Mouse (Mus musculus): ENCODE data around the gene Lypd4.
"Not testable (repeated sequence)": the region's sequence is repeated elsewhere in the genome, so short reads cannot be mapped to it uniquely, and the experiment has no call there.

Gene Lypd4

DNA sequence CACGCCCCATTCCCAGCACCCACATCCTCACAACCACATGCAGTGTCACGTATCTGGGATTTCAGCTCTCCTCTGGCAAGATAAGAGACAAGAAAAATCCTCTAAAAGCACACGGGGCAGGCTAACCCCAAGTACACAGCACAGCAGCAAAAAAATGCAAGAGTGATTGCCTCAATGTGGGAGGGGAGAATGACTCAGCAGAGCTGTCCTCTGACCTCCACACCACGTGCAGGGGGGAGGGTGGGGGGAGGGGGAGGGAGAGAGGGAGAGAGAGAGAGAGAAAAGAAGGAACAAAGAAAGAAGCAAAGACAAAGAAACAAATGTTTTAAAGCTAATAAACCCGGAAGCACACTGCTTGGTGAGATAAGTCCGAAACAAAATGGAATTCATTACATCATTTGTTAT, 18.8 kb downstream of the Lypd4 start:
- no peak for DNase-seq (ENCODE audit: low read depth, low spot score)

DNA sequence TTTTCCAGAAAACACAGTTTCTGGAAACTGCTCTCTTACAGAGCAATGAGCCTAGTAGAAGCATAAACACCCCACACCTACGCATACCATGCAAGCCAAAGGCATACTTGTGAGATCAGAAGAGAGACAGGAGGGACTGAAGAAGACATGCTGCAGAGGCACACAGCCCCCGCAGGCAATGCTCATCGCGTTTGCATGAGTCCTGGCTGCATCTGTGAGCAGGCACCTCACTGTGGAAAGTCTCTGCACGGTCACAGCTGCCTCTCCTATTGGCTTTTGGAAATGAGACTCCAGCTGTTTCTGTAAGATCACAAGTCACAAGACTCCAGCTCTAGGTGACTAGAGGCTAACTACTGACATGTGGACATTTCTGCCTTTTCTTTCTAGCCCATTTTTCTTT, 19.6 kb downstream of the Lypd4 start:
- no peak for DNase-seq (ENCODE audit: low read depth, low spot score)

DNA sequence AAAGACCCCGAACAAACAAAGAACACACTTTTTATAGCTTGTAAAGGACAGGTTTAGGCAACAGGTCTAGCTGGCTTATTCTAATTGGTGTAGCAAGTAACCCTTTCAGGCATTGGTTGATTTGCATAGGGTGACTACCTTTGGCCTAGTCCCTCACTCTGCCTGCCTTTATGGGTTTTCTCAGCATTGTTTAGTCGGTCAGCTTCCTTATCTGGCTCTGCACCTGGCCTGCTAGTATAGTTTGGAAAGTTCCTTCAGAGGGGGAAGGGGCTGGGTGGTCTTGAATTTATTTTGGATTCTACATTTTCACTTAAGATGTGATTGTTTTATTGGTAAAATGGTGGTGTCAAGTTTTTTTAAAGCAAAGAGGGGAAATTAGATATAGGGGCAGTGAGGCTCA, 23.2 kb downstream of the Lypd4 start:
- DNase-seq (ENCODE audit: low read depth, low spot score), result not testable (repeated sequence)

DNA sequence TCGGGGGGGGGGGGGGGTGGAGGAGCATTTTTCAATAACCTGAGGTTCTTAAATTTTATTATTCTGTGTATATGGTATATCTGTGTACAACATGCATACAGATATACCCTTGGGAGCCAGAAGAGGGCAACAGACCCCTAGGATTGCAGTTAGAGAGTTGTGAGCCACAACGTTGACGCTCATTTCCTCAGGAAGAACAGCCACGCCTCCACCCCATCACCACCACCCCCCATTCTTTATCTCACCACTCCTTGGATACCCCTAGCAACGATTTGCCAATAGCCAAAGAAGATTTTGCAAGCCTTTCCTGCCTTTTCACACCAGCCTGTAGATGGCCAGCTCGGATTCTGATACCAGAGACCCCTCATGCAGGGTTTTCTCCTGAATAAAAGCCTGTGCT, 24.0 kb downstream of the Lypd4 start:
- DNase-seq (ENCODE audit: low read depth, low spot score), result peak; percentile 14

DNA sequence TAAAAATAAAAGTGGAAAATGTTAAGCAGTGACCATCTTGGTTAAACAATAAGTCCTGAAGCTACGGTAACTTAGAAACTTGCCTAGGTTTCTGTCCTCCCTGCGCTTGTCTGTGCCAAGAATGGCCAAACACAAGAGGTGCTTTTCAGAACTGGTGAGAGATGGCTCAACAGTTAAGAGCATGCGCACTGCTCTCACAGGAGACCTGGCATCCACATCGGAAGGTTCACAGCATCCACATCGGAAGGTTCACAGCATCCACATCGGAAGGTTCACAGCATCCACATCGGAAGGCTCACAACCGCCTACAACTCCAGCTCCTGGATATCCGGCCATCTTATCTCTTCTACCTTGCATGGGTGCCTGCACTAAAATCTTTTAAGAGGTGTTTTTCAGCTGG, 24.6 kb downstream of the Lypd4 start:
- DNase-seq (ENCODE audit: low read depth, low spot score), result no peak

DNA sequence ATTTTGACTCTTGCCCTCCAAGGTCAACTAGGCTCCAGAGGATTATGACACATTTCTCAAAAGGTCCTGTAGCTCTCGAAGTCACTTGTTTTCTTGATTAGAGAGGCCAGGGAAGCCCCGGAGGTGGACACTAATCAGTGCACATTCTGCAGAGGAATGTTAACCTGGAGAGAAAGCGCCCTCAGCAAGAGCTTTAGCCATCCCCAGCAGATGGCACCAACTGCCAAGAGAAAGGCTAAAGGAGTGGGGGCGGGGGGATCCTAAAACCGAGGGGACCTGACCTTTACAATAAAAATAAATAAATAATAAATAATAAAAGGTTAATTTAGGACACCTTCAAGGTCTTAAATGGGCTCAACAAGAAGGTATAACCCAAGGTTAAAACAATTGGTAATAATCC, 25.6 kb downstream of the Lypd4 start:
- DNase-seq (ENCODE audit: low read depth, low spot score), result no peak

DNA sequence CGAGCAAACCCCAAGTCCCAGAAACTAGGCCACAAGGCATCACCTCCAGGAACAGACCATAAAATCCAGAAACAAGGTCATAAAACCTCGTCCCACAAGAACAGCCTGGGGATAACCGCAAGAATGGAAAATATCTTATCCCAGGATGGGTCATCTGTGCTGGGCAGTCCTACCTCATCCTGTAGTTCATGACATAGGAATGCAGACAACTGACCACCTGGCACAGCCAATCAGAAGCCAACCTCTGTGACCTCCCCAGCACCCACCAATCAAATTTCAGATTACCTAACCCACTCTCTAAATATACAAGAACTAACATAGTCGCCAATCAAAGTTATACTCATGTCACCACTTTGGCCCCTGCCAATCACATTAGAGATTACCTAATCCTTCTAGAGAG, 28.7 kb downstream of the Lypd4 start:
- DNase-seq (ENCODE audit: low read depth, low spot score), result no peak

DNA sequence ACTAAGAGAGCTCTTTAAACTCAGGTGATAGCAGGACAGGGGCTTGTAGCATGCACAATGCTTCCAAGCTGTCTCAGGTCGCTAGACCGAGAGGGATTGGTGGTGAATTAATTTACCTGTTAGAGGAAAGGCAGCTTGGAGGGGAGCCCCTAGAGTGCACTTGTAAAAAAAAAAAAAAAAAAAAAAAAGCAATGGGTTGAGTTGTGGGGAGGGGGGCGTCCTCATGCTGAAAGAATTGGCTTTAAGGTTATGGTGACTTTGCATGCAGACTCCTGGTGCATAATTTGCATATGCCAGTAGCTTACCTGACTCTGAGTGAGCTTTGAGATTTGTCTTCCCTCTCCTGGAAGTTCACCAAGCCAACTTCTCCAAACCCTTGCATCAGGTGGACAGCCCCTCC, 29.4 kb downstream of the Lypd4 start:
- no peak for DNase-seq (ENCODE audit: low read depth, low spot score)

DNA sequence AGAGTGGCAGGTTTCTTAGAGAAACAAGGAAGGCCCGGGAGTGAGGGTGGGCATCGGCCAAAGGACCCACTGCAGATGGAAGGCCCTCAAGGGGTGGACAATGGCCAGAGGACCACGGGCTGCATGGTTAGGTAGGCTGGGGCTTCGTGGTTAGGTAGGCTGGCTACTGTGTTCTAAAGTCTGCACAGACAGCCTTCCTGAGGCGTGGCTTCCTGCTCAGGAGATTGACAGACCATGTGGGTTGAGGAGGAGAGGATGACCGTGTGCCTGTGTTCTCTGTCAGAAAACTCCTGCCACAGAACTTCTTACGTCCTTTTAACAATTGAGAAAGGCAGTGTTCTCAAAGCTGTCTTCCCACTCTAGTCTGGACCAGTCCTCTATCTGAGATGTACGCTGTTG, 30.3 kb downstream of the Lypd4 start:
- no peak for DNase-seq (ENCODE audit: low read depth, low spot score)

DNA sequence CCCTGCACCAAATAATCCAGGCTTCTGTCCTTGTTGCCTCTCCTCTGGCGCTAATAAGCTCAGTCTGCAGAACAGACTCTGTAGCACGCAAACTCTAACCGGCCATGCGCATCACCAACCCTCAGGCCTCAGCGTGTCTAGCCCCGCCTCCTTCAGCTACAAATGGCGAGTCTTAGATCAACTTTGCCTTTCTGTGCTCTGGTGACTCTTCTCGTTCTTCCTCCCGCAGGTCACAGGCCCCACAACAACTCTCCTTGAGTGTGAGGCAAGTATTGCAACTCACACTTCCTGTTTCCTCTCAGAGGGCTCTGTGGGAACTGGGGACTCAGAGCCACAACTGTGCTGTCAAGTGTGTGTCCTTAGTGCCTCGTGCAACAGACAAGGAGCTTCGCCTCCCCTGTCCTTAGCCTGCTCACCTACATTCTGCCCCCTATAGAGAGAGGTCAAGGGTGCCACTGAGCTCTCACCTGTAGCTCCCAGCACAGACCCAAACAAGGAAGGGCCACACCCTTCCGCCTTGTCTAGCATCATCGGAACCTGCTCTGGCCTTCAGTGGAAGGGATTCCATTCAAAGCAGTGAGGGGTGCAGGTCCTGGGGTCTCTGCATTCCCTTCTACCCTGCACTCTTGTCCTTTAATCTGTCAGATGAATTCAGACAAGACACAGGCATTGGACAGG, 30.9 kb downstream of the Lypd4 start:
- not testable (repeated sequence) for DNase-seq (ENCODE audit: low read depth, low spot score)

DNA sequence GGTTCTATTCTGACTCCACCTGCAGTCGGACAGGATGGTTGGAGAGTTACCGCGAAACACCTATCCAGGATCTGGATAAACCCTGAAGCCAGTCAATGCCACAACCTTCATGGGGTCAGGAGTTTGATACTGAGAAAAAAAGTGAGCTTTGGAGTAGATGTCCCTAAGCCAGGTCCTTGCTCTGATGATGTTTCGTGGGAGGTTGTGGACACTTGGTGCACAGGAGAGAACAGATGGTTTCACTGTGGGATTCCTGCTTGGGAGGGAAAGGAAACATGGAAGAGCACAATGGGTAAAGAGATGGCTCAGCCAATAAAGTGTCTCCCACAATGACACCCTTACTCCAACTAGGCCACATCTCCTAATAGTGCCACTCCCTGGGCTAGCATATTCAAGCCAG, 42.6 kb downstream of the Lypd4 start:
- no peak for DNase-seq (ENCODE audit: low read depth, low spot score)

DNA sequence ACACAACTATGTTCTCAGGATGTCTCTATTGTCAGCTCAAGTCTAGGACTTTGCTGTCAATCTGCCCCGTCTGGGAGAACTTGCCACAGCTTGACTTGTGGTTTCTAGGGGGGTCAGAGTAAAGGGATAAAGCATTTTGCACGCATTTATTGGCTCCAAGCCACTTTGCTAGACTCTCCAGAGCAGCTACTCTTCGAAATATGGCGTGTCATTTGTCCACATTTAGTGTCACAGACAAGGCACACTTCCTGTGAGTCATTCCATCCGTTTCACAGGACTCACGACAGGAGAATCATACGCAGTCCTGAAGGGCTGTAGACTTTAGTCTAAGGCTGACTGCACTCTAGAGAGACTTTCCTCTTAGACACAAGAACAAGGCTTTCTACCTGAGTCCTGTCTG, 45.3 kb downstream of the Lypd4 start:
- DNase-seq (ENCODE audit: low read depth, low spot score), result no peak

DNA sequence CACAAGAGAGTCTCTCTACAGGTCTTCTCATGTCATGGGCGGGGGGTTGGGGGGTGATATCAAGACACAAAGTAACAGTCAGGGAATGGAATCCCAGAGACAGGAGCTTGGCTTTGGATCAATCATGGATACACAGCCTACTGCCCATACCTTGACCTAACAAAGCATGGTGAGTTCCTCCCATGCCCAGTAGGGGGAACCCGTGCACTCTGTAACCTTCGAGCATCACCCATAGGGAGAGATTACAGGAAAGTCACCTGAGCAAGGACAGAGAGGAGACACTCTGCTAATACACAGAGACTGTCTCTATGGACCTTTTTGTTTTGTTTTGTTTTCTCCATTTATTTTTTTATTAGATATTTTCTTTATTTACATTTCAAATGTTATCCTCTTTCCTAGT, 52.2 kb downstream of the Lypd4 start:
- DNase-seq (ENCODE audit: low read depth, low spot score), result no peak

Data from brain, embryonic 18.5 days (tissue).